Mouse (Mus musculus) erythroblast, embryonic 14.5 days (primary cell): ENCODE data around the gene Mccc1. TPM values are rescaled to one million over a fixed set of nuclear protein-coding genes. Genes with fewer than 3 reads are reported as not detected.

Experiments used
- H3K27me3 ChIP-seq: 2 replicates; pipeline ENCODE4 v1.6.1; 2012; ENCODE audit warnings: inconsistent platforms; ENCODE audit not compliant: control insufficient read depth
- H3K36me3 ChIP-seq: 2 replicates; pipeline ENCODE4 v1.6.1; 2012; ENCODE audit warnings: mild to moderate bottlenecking, inconsistent platforms; ENCODE audit not compliant: control insufficient read depth
- H3K4me1 ChIP-seq: 2 replicates; pipeline ENCODE4 v1.6.1; 2012; ENCODE audit warnings: inconsistent platforms; ENCODE audit not compliant: control insufficient read depth
- H3K4me3 ChIP-seq: replicated peaks from 2 replicates; pipeline ENCODE3; 2012; ENCODE audit warnings: moderate library complexity, mild to moderate bottlenecking, inconsistent platforms
- H3K9me3 ChIP-seq: 2 replicates; pipeline ENCODE4 v1.6.1; 2012; ENCODE audit warnings: low read length, inconsistent platforms, mixed read lengths; ENCODE audit not compliant: control insufficient read depth
- GATA1 ChIP-seq: IDR thresholded peaks from 2 replicates; pipeline ENCODE4 v1.6.1; 2012; ENCODE audit warnings: low read length, inconsistent platforms, mixed read lengths
- TAL1 ChIP-seq: IDR thresholded peaks from 3 replicates; pipeline ENCODE4 v1.6.1; 2012; ENCODE audit warnings: low read length, inconsistent platforms, mixed read lengths
- polyA plus RNA-seq: library from polyadenylated mRNA; stranded (reverse); fragments of >175 nt; gene quantifications from 2 replicates; pipeline ENCODE4 v1.2.3, GENCODE M21; 2012

Mccc1 gene
- polyA plus RNA-seq, 1 experiment, result 0.05 TPM

GRCm38 (mm10) chr3:35931896-35932727 is 68.4 kb downstream of the Mccc1 start:
- peak overlapping the region; percentile 93 for H3K4me3 ChIP-seq
- H3K4me1 ChIP-seq, result peaks cover 60% of the 10 kb centered on the region
- no peaks in the 10 kb centered on the region for H3K9me3 ChIP-seq
- no peaks in the 10 kb centered on the region for H3K27me3 ChIP-seq
- no peak for TF ChIP-seq GATA1
- no peak for TF ChIP-seq TAL1
- peaks cover 32% of the 10 kb centered on the region for H3K36me3 ChIP-seq

GRCm38 (mm10) chr3:35931359-35931758 is 69.1 kb downstream of the Mccc1 start:
- Histone ChIP-seq H3K27me3 (no peaks in the 10 kb centered on the region), H3K4me1 (peaks cover 68% of the 10 kb centered on the region), H3K9me3 (no peaks in the 10 kb centered on the region), H3K4me3 (peak overlapping the region; percentile 93), H3K36me3 (peaks cover 33% of the 10 kb centered on the region)
- TF ChIP-seq GATA1, result no peak
- TF ChIP-seq TAL1, result no peak

GRCm38 (mm10) chr3:35929831-35930230 is 70.6 kb downstream of the Mccc1 start:
- H3K9me3 ChIP-seq, result no peaks in the 10 kb centered on the region
- TF ChIP-seq TAL1, result no peak
- no peak for TF ChIP-seq GATA1
- peak overlapping the region; percentile 93 for H3K4me3 ChIP-seq
- peaks cover 75% of the 10 kb centered on the region for H3K4me1 ChIP-seq
- peaks cover 33% of the 10 kb centered on the region for H3K36me3 ChIP-seq
- no peaks in the 10 kb centered on the region for H3K27me3 ChIP-seq

- H3K27me3 ChIP-seq, result no peaks in the 10 kb centered on the region
- peaks cover 75% of the 10 kb centered on the region for H3K4me1 ChIP-seq
- TF ChIP-seq TAL1 (no peak), GATA1 (no peak)
- no peaks in the 10 kb centered on the region for H3K9me3 ChIP-seq
- peaks cover 30% of the 10 kb centered on the region for H3K36me3 ChIP-seq
- peak overlapping the region; percentile 93 for H3K4me3 ChIP-seq
Measured at GRCm38 (mm10) chr3:35929406-35929805, 71.1 kb downstream of the Mccc1 start.

GRCm38 (mm10) chr3:35925852-35926251 is 74.6 kb downstream of the Mccc1 start:
- no peaks in the 10 kb centered on the region for H3K9me3 ChIP-seq
- no peak for TF ChIP-seq TAL1
- TF ChIP-seq GATA1, result no peak
- H3K4me3 ChIP-seq, result no peak overlapping the region
- H3K4me1 ChIP-seq, result peaks cover 91% of the 10 kb centered on the region
- H3K36me3 ChIP-seq, result peaks cover 47% of the 10 kb centered on the region
- H3K27me3 ChIP-seq, result no peaks in the 10 kb centered on the region

GRCm38 (mm10) chr3:35924007-35924406 is 76.5 kb downstream of the Mccc1 start:
- TF ChIP-seq GATA1, result no peak
- TF ChIP-seq TAL1, result no peak
- Histone ChIP-seq H3K4me3 (peak overlapping the region; percentile 62), H3K27me3 (no peaks in the 10 kb centered on the region), H3K9me3 (no peaks in the 10 kb centered on the region), H3K36me3 (peaks cover 60% of the 10 kb centered on the region), H3K4me1 (peaks cover 82% of the 10 kb centered on the region)

- Histone ChIP-seq H3K27me3 (no peaks in the 10 kb centered on the region), H3K36me3 (peaks cover 62% of the 10 kb centered on the region), H3K4me3 (peak overlapping the region; percentile 62), H3K9me3 (no peaks in the 10 kb centered on the region), H3K4me1 (peaks cover 76% of the 10 kb centered on the region)
- peak; percentile 95 for TF ChIP-seq TAL1
- peak; percentile 97 for TF ChIP-seq GATA1
Measured at GRCm38 (mm10) chr3:35923495-35923894, 77.0 kb downstream of the Mccc1 start.

GRCm38 (mm10) chr3:35922522-35922921 is 78.0 kb downstream of the Mccc1 start:
- Histone ChIP-seq H3K9me3 (no peaks in the 10 kb centered on the region), H3K27me3 (no peaks in the 10 kb centered on the region), H3K36me3 (peaks cover 68% of the 10 kb centered on the region), H3K4me1 (peaks cover 71% of the 10 kb centered on the region), H3K4me3 (peak overlapping the region; percentile 62)
- no peak for TF ChIP-seq TAL1
- no peak for TF ChIP-seq GATA1

GRCm38 (mm10) chr3:35918229-35918628 is 82.2 kb downstream of the Mccc1 start:
- Histone ChIP-seq H3K9me3 (no peaks in the 10 kb centered on the region), H3K4me3 (no peak overlapping the region), H3K4me1 (peaks cover 32% of the 10 kb centered on the region), H3K27me3 (no peaks in the 10 kb centered on the region), H3K36me3 (peaks cover 83% of the 10 kb centered on the region)
- TF ChIP-seq TAL1, result no peak
- TF ChIP-seq GATA1, result no peak

Other genes with a start within 250 kb of the Mccc1 start
- gene Atp11b, start 246.6 kb downstream of the Mccc1 start, polyA plus RNA-seq, result 0.30 and 0.49 TPM in 2 replicates
- gene Dcun1d1, start 63.2 kb downstream of the Mccc1 start, polyA plus RNA-seq, result 0.67 and 0.95 TPM in 2 replicates
- gene Ccdc144b, start 52.9 kb upstream of the Mccc1 start, polyA plus RNA-seq, result 0.01 TPM in 1 of 2 replicates, not detected in the other
- 0.24 and 0.29 TPM in 2 replicates for gene Acad9, start 65.3 kb upstream of the Mccc1 start, polyA plus RNA-seq
- gene D3Ertd254e, start 150.3 kb upstream of the Mccc1 start, polyA plus RNA-seq, result 0.01 and 0.02 TPM in 2 replicates
- not detected in 2 replicates for gene Qrfpr, start 221.6 kb upstream of the Mccc1 start, polyA plus RNA-seq